11 mouse cellular contexts compared by ENCODE assay signal in the genomic region with DNA sequence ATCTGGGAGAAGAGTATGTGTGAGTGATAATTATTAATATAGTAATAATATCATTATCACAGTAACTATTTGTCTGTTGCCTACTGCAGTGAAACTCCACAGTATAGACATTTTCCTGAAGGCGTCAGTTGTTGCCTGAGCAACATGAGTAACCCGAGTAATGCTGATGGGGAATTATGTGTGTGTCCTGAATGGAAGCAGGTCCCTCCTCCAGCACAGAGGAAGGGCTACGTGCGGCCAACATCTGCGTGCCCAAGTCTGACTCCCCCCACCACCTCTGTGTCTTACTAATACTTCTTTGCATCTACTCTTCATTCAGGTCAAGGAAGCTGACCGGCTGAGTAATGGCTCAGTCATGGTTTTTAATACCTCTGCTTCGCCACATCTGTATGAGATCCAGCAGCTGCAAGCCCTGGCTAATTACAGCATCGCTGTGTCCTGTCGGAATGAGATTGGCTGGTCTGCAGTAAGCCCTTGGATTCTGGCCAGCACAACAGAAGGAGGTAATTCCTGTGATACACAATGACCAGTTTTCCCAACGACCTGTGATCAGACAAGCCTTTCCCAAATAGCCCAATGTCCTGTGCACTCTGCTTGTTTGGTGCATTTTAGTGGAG. TPM values are rescaled to one million over a fixed set of nuclear protein-coding genes. Genes with fewer than 3 reads are reported as not detected.
A peak's percentile ranks its signal among the peaks of the same experiment; 100 is the strongest.
DNase-seq lines count a peak whose midpoint lies in the region; ATAC-seq and TF ChIP-seq lines count a peak whose summit lies in the region.
"Had no signal": no experiment of that assay in that cellular context is flagged by ENCODE, and none has a peak within 500 bp of the region (broad histone marks: within the 10 kb centered on the region; RNA-seq: fewer than 3 reads in every experiment).

No protein-coding gene starts in this region.

- peaks cover 11% of the 10 kb centered on the region for H3K36me3 ChIP-seq in heart, adult 2 months (ENCODE audit: control insufficient read depth, insufficient read depth, low read length)
- peaks cover 8% of the 10 kb centered on the region; the same call in 1 of the 2 replicates for H3K36me3 ChIP-seq in stomach, embryonic 14.5 days (ENCODE audit: control insufficient read depth, insufficient read depth, low read length)
- peaks cover 3% of the 10 kb centered on the region; the same call in 1 of the 2 replicates for H3K36me3 ChIP-seq in stomach, postnatal 0 days (ENCODE audit: control insufficient read depth, insufficient read depth, low read length)
- no peaks in the 10 kb centered on the region for H3K36me3 ChIP-seq in hindbrain, embryonic 16.5 days (ENCODE audit: control insufficient read depth, insufficient read depth, low read length)
- H3K36me3 ChIP-seq: G1E had no signal

- no peak for TF ChIP-seq POLR2A in heart, adult 2 months (IDR thresholded peaks at IDR 0.05; ENCODE audit: insufficient read depth, low read depth, low read length)

- H3K79me2 ChIP-seq in heart, adult 2 months (replicated peaks; ENCODE audit: control insufficient read depth, insufficient read depth, low read length), result no peaks in the 10 kb centered on the region

- no peak for TF ChIP-seq EP300 in heart, adult 2 months (IDR thresholded peaks at IDR 0.05; ENCODE audit: insufficient read depth, low read depth, low read length)
- TF ChIP-seq EP300 in stomach, postnatal 0 days (optimal IDR thresholded peaks at IDR 0.05), result no peak

- no peak for ATAC-seq in stomach, embryonic 14.5 days (ENCODE audit: insufficient number of reproducible peaks, insufficient read depth, low FRiP score, low read depth)
- ATAC-seq in stomach, postnatal 0 days (ENCODE audit: low FRiP score, low TSS enrichment), result no peak
- peak; percentile 69; the same call in 1 of the 2 replicates for ATAC-seq in hindbrain, embryonic 16.5 days

- H3K4me1 ChIP-seq in heart, adult 2 months (ENCODE audit: control insufficient read depth, insufficient read depth, low read length), result peaks cover 8% of the 10 kb centered on the region
- 0 out of 2 replicates have a peak, but pooled peaks cover 2% of the 10 kb centered on the region for H3K4me1 ChIP-seq in stomach, embryonic 14.5 days (ENCODE audit: control insufficient read depth, insufficient read depth, low read length)
- H3K4me1 ChIP-seq in stomach, postnatal 0 days (replicated peaks; ENCODE audit: control insufficient read depth, insufficient read depth), result no peaks in the 10 kb centered on the region
- peaks cover 6% of the 10 kb centered on the region for H3K4me1 ChIP-seq in hindbrain, embryonic 16.5 days (ENCODE audit: control insufficient read depth, insufficient read depth, low read depth, low read length)

- no peak overlapping the region for H3K9ac ChIP-seq in heart, adult 2 months (ENCODE audit: low read depth, low read length)
- H3K9ac ChIP-seq in stomach, embryonic 14.5 days (replicated peaks; ENCODE audit: low read depth, low read length), result no peak overlapping the region
- H3K9ac ChIP-seq in stomach, postnatal 0 days (ENCODE audit: low read length), result no peak overlapping the region
- no peak overlapping the region for H3K9ac ChIP-seq in hindbrain, embryonic 16.5 days (ENCODE audit: low read depth, low read length)

- H3K4me3 ChIP-seq in heart, adult 2 months, result no peak overlapping the region
- no peak overlapping the region for H3K4me3 ChIP-seq in stomach, embryonic 14.5 days (ENCODE audit: low read depth, low read length)
- H3K4me3 ChIP-seq in stomach, postnatal 0 days (ENCODE audit: low read depth, low read length), result no peak overlapping the region
- H3K4me3 ChIP-seq in hindbrain, embryonic 16.5 days (ENCODE audit: low read length), result no peak overlapping the region

- H3K27ac ChIP-seq in heart, adult 2 months, result peak overlapping the region; percentile 17; the same call in 1 of the 2 replicates
- H3K27ac ChIP-seq in stomach, embryonic 14.5 days (ENCODE audit: low read length), result no peak overlapping the region
- H3K27ac ChIP-seq in stomach, postnatal 0 days (replicated peaks), result no peak overlapping the region
- no peak overlapping the region for H3K27ac ChIP-seq in hindbrain, embryonic 16.5 days (ENCODE audit: low read depth, low read length)

- DNase-seq in heart, adult 2 months, result peak in 1 of 2 experiments; percentile 52
- no peak for DNase-seq in heart, postnatal 25 days (ENCODE audit: low spot score)
- DNase-seq in stomach, postnatal 0 days (ENCODE audit: low spot score), result no peak
- no peak for DNase-seq in urinary bladder, postnatal 10 days (ENCODE audit: low spot score)
- DNase-seq in frontal cortex, postnatal 10 days (ENCODE audit: low spot score in 2 of 2), result no peak
- no peak for DNase-seq in thymus, adult 18-20 months
- DNase-seq: right cerebral cortex, adult 18-20 months; thymus, postnatal 14 days had no signal

- 0 out of 2 replicates have a peak overlapping the region, but pooled peaks have one; percentile 5 for H3K4me2 ChIP-seq in stomach, embryonic 14.5 days (replicated peaks; ENCODE audit: low read depth, low read length)
- H3K4me2 ChIP-seq in stomach, postnatal 0 days (replicated peaks; ENCODE audit: low read depth), result no peak overlapping the region
- peak overlapping the region; percentile 39 for H3K4me2 ChIP-seq in hindbrain, embryonic 16.5 days (ENCODE audit: low read length)

- WGBS in heart, adult 2 months, result 28% methylated on average over 10 of the region's 10 CpGs
- WGBS in stomach, embryonic 14.5 days, result 59% methylated on average over 10 of the region's 10 CpGs
- WGBS in stomach, postnatal 0 days, result 56% methylated on average over 10 of the region's 10 CpGs
- 49% methylated on average over 10 of the region's 10 CpGs for WGBS in hindbrain, embryonic 16.5 days

- TF ChIP-seq CTCF in heart, adult 2 months (IDR thresholded peaks at IDR 0.05), result no peak
- no peak for TF ChIP-seq CTCF in stomach, postnatal 0 days (IDR thresholded peaks at IDR 0.05; ENCODE audit: low read depth)

- intact Hi-C loops in heart, adult 2 months (cut with DNase I), result no loop called here
- intact Hi-C loops in heart, postnatal 25 days (cut with DNase I), result loop anchor here (10.0 kb wide), 1 partner anchor 56 kb away; the partner anchor contains the start of gene Tmem87b

- no peaks in the 10 kb centered on the region for H3K9me3 ChIP-seq in stomach, embryonic 14.5 days (ENCODE audit: control insufficient read depth, low read depth, low read length)
- no peaks in the 10 kb centered on the region for H3K9me3 ChIP-seq in stomach, postnatal 0 days (ENCODE audit: control insufficient read depth, low read length)
- H3K9me3 ChIP-seq in hindbrain, embryonic 16.5 days (ENCODE audit: control insufficient read depth, low read length), result no peaks in the 10 kb centered on the region
- H3K9me3 ChIP-seq: G1E had no signal

- H3K27me3 ChIP-seq in heart, adult 2 months (ENCODE audit: control insufficient read depth, insufficient read depth, low read length), result no peaks in the 10 kb centered on the region
- no peaks in the 10 kb centered on the region for H3K27me3 ChIP-seq in stomach, embryonic 14.5 days (ENCODE audit: control insufficient read depth, insufficient read depth, low read length)
- no peaks in the 10 kb centered on the region for H3K27me3 ChIP-seq in stomach, postnatal 0 days (ENCODE audit: control insufficient read depth, insufficient read depth, low read length)
- H3K27me3 ChIP-seq in hindbrain, embryonic 16.5 days (replicated peaks; ENCODE audit: control insufficient read depth, insufficient read depth, low read length), result no peaks in the 10 kb centered on the region

RNA-seq across cellular contexts. Expression of gene Tmem87b, which starts 59.1 kb away (rescaled TPM):
- 10 to 100 TPM; 20.8 to 21.6 TPM for total RNA-seq in heart, adult 2 months (2021)
- 9.5 and 19.5 TPM in 2 replicates for polyA plus RNA-seq in heart, adult 2 months (2012; rRNA removed)
- total RNA-seq in heart, postnatal 25 days (2021), result 10 to 100 TPM; 20.1 to 24.8 TPM
- 37.5 and 38.0 TPM in 2 replicates for polyA plus RNA-seq in stomach, embryonic 14.5 days (2014; fragmentation: Nextera tagmentation; extraction: Ambion mirVana)
- 26.4 and 31.9 TPM in 2 replicates for polyA plus RNA-seq in stomach, postnatal 0 days (2015; fragmentation: Nextera tagmentation; extraction: Ambion mirVana)
- polyA plus RNA-seq in hindbrain, embryonic 16.5 days (2015; fragmentation: Nextera tagmentation; extraction: Ambion mirVana), result 35.1 and 35.9 TPM in 2 replicates
